Mouse (Mus musculus) cortical plate, adult 2 months (tissue): ENCODE results near the gene Inpp5b. TPM values are rescaled to one million over a fixed set of nuclear protein-coding genes. Genes with fewer than 3 reads are reported as not detected.
A peak's percentile ranks its signal among the peaks of the same experiment; 100 is the strongest.

ENCODE experiments used
- H3K27ac ChIP-seq: fragments of 200-500 bp; 2 replicates; pipeline ENCODE4 v1.5.1; 2012; ENCODE audit warnings: low read length, control low read depth, inconsistent platforms; ENCODE audit not compliant: insufficient read depth
- H3K4me1 ChIP-seq: fragments of 200-500 bp; 2 replicates; pipeline ENCODE4 v1.6.1; 2011; ENCODE audit warnings: low read length; ENCODE audit not compliant: control insufficient read depth, insufficient read depth
- H3K4me3 ChIP-seq: fragments of 200-500 bp; 2 replicates; pipeline ENCODE4 v1.5.1; 2011; ENCODE audit warnings: mild to moderate bottlenecking, low read length, control low read depth; ENCODE audit not compliant: insufficient read depth
- CTCF ChIP-seq: fragments of 200-500 bp; IDR thresholded peaks from 2 replicates; pipeline ENCODE4 v1.5.1; 2011; ENCODE audit warnings: mild to moderate bottlenecking, control low read depth, low read length; ENCODE audit not compliant: insufficient read depth; ENCODE audit errors: extremely low read depth
- POLR2A ChIP-seq: fragments of 200-500 bp; IDR thresholded peaks from 2 replicates; pipeline ENCODE4 v1.6.1; 2011; ENCODE audit warnings: mild to moderate bottlenecking, low read length, control low read depth; ENCODE audit not compliant: insufficient read depth; ENCODE audit errors: extremely low read depth
- polyA plus RNA-seq: library from polyadenylated mRNA; depleted of rRNA; stranded (reverse); fragments of >200 nt; gene quantifications from 2 replicates; pipeline ENCODE4 v1.2.3, GENCODE M21; 2012

Inpp5b gene
- polyA plus RNA-seq, 1 experiment = 73.6 TPM

GRCm38 (mm10) chr4:124759305-124759811 is 17.7 kb downstream of the Inpp5b start:
- Histone ChIP-seq H3K4me1 (peaks cover 1% of the 10 kb centered on the region; the same call in 1 of the 2 replicates), H3K27ac (no peak overlapping the region), H3K4me3 (no peak overlapping the region)
- TF ChIP-seq CTCF = no peak
- no peak for TF ChIP-seq POLR2A

GRCm38 (mm10) chr4:124761201-124761600 is 19.6 kb downstream of the Inpp5b start:
- peaks cover 5% of the 10 kb centered on the region for H3K4me1 ChIP-seq
- no peak for TF ChIP-seq CTCF
- no peak for TF ChIP-seq POLR2A
- H3K27ac ChIP-seq = no peak overlapping the region
- H3K4me3 ChIP-seq = no peak overlapping the region

DNA sequence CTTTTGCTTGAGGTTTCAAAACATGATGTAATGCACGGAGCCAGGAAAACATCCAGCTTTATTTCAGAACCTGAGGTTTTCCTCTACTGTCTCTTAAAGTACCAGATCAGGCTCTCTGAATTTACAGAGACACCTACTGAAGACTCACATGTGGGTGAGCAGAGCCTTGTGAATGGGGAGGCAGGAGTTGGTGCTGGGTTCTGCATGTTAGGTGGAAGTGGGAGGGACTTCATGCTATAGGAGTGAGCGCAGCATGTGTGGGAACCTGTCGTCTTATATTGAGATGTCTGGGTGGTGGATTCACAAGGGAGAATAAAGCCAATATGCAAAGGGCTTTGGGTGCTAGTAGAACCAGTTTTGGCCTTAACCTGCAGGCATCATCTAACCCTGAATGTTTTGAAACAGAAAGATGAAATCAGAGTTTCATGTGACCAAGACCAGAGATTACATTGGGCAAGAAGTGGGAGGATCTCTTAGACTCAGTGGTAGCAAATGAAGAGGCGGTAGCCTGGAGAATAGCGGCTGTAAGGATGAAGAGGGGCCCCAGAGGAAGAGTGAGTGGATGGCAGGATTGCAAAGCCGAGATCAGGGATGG is 21.3 kb downstream of the Inpp5b start:
- TF ChIP-seq POLR2A (no peak), CTCF (no peak)
- Histone ChIP-seq H3K27ac (no peak overlapping the region), H3K4me1 (peaks cover 6% of the 10 kb centered on the region), H3K4me3 (no peak overlapping the region)

GRCm38 (mm10) chr4:124765802-124766565 is 24.3 kb downstream of the Inpp5b start:
- peak overlapping the region; percentile 43 for H3K27ac ChIP-seq
- TF ChIP-seq CTCF (no peak), POLR2A (0 out of 2 replicates have a peak, but pooled peaks have one; percentile 13)
- H3K4me1 ChIP-seq = peaks cover 10% of the 10 kb centered on the region
- H3K4me3 ChIP-seq = no peak overlapping the region

GRCm38 (mm10) chr4:124766566-124766940 is 24.9 kb downstream of the Inpp5b start:
- Histone ChIP-seq H3K4me3 (no peak overlapping the region), H3K4me1 (peaks cover 10% of the 10 kb centered on the region), H3K27ac (peak overlapping the region; percentile 43)
- TF ChIP-seq CTCF = no peak
- TF ChIP-seq POLR2A = no peak

- TF ChIP-seq POLR2A (no peak), CTCF (no peak)
- no peak overlapping the region; the same call in 1 of the 2 replicates for H3K27ac ChIP-seq
- no peak overlapping the region for H3K4me3 ChIP-seq
- H3K4me1 ChIP-seq = peaks cover 8% of the 10 kb centered on the region
Observed at GRCm38 (mm10) chr4:124768963-124769591, 27.4 kb downstream of the Inpp5b start.

GRCm38 (mm10) chr4:124770624-124771023 is 29.0 kb downstream of the Inpp5b start:
- Histone ChIP-seq H3K4me3 (no peak overlapping the region), H3K27ac (no peak overlapping the region), H3K4me1 (peaks cover 8% of the 10 kb centered on the region)
- peak; percentile 49; the same call in 1 of the 2 replicates for TF ChIP-seq CTCF
- TF ChIP-seq POLR2A = no peak

- Histone ChIP-seq H3K27ac (no peak overlapping the region), H3K4me1 (0 out of 2 replicates have a peak, but pooled peaks cover 4% of the 10 kb centered on the region), H3K4me3 (no peak overlapping the region)
- TF ChIP-seq CTCF = no peak
- no peak for TF ChIP-seq POLR2A
Observed at GRCm38 (mm10) chr4:124772125-124772524, 30.5 kb downstream of the Inpp5b start.

DNA sequence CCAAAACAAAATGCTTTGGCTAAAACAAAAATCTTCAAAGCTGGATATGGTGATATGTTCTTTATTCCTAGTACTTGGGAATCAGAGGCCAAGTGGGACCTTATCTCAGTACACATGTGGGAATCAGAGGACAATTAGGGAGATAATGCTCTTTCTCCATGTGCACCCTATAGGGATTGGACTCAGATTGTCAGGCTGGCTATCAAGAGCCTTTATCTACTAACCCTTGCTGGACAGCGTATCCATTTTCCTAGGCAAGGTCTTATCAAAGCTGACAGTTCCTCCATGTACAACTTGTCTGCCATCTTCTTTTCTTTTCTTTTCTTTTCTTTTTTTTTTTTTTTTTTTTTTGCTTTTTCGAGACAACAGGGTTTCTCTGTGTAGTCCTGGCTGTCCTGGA is 31.8 kb downstream of the Inpp5b start:
- H3K4me3 ChIP-seq = no peak overlapping the region
- no peak overlapping the region for H3K27ac ChIP-seq
- TF ChIP-seq CTCF (no peak), POLR2A (no peak)
- H3K4me1 ChIP-seq = 0 out of 2 replicates have a peak, but pooled peaks cover 4% of the 10 kb centered on the region
